Mouse (Mus musculus) left cerebral cortex, adult 18-20 months (tissue): ENCODE measurements at regions not wholly inside any gene's neighbourhood (a gene's known extent, or its start where the extent isn't known, plus 50 kb on each side); places are given as distances from the start of the nearest gene placed in this dataset.
A peak's percentile ranks its signal among the peaks of the same experiment; 100 is the strongest.

Experiments
- DNase-seq, 2 experiments: peaks; one replicate each; pipeline ENCODE4 v3.0.0; 2021 to 2022; ENCODE audit warnings: low spot score in 2 of 2, mixed read lengths in 1 of 2

GRCm38 (mm10) chr2:138640654-138641053 is 384.3 kb downstream of the Btbd3 start:
- no peak for DNase-seq

GRCm38 (mm10) chr2:138641335-138641734 is 385.0 kb downstream of the Btbd3 start:
- no peak for DNase-seq

GRCm38 (mm10) chr2:138648616-138649015 is 392.3 kb downstream of the Btbd3 start:
- no peak for DNase-seq

GRCm38 (mm10) chr2:138659376-138659775 is 403.0 kb downstream of the Btbd3 start:
- DNase-seq = no peak

- no peak for DNase-seq
Measured at GRCm38 (mm10) chr2:138670307-138670706, 413.9 kb downstream of the Btbd3 start.

- DNase-seq = no peak
Measured at GRCm38 (mm10) chr2:138674801-138675200, 418.4 kb downstream of the Btbd3 start.

- no peak for DNase-seq
Measured at GRCm38 (mm10) chr2:138675229-138676065, 419.1 kb downstream of the Btbd3 start.

GRCm38 (mm10) chr2:138688140-138688871 is 431.9 kb downstream of the Btbd3 start:
- DNase-seq = no peak

- no peak for DNase-seq
Measured at GRCm38 (mm10) chr2:138689497-138689896, 433.1 kb downstream of the Btbd3 start.

- DNase-seq = no peak
Measured at GRCm38 (mm10) chr2:138702783-138703182, 446.4 kb downstream of the Btbd3 start.

GRCm38 (mm10) chr2:138703943-138704541 is 447.7 kb downstream of the Btbd3 start:
- DNase-seq = no peak

GRCm38 (mm10) chr2:138708763-138709162 is 452.4 kb downstream of the Btbd3 start:
- DNase-seq = peak in 1 of 2 experiments; percentile 26

- no peak for DNase-seq
Measured at GRCm38 (mm10) chr2:138733846-138734245, 477.5 kb downstream of the Btbd3 start.

GRCm38 (mm10) chr2:138744806-138745205 is 488.4 kb downstream of the Btbd3 start:
- DNase-seq = peak; percentile 5 to 15

GRCm38 (mm10) chr2:138760439-138760963 is 504.1 kb downstream of the Btbd3 start:
- no peak for DNase-seq

- DNase-seq = no peak
Measured at GRCm38 (mm10) chr2:138761400-138761799, 505.0 kb downstream of the Btbd3 start.

- DNase-seq = no peak
Measured at GRCm38 (mm10) chr2:138766275-138766842, 510.0 kb downstream of the Btbd3 start.

- no peak for DNase-seq
Measured at GRCm38 (mm10) chr2:138783781-138784180, 527.4 kb downstream of the Btbd3 start.

GRCm38 (mm10) chr2:138792711-138793450 is 536.5 kb downstream of the Btbd3 start:
- peak; percentile 61 to 70 for DNase-seq

GRCm38 (mm10) chr2:138806196-138806595 is 549.8 kb downstream of the Btbd3 start:
- no peak for DNase-seq

GRCm38 (mm10) chr2:138809767-138810166 is 553.4 kb downstream of the Btbd3 start:
- no peak for DNase-seq
